Mouse (Mus musculus) hindbrain, embryonic 13.5 days (tissue): Measurements from ENCODE around the gene Aldh1b1. TPM values are rescaled to one million over a fixed set of nuclear protein-coding genes. Genes with fewer than 3 reads are reported as not detected.

Source experiments
- ATAC-seq: fragments of 200-750 bp; cut with Nextera tagmentation; 2 replicates; pipeline ENCODE4 v1.8.0; 2017; ENCODE audit warnings: moderate TSS enrichment; ENCODE audit not compliant: low FRiP score
- H3K27ac ChIP-seq: fragments of 300-500 bp; sonication (generic); 2 replicates; pipeline ENCODE4 v1.5.1; 2015; ENCODE audit warnings: inconsistent platforms, mild to moderate bottlenecking, moderate library complexity
- H3K27me3 ChIP-seq: fragments of 300-500 bp; sonication (generic); 2 replicates; pipeline ENCODE4 v1.6.1; 2015; ENCODE audit warnings: mild to moderate bottlenecking, inconsistent platforms
- H3K36me3 ChIP-seq: fragments of 300-500 bp; sonication (generic); 2 replicates; pipeline ENCODE4 v1.6.1; 2015; ENCODE audit warnings: mild to moderate bottlenecking, inconsistent platforms
- H3K4me1 ChIP-seq: fragments of 300-500 bp; sonication (generic); replicated peaks from 2 replicates; pipeline ENCODE4 v1.6.1; 2015; ENCODE audit warnings: inconsistent platforms
- H3K4me2 ChIP-seq: fragments of 300-500 bp; sonication (generic); 2 replicates; pipeline ENCODE4 v1.6.1; 2015; ENCODE audit warnings: inconsistent platforms, mild to moderate bottlenecking, moderate library complexity
- H3K4me3 ChIP-seq: fragments of 300-500 bp; sonication (generic); 2 replicates; pipeline ENCODE4 v1.5.1; 2015; ENCODE audit warnings: mild to moderate bottlenecking, inconsistent platforms
- H3K9ac ChIP-seq: fragments of 300-500 bp; sonication (generic); 2 replicates; pipeline ENCODE4 v1.6.1; 2015; ENCODE audit warnings: mild to moderate bottlenecking, inconsistent platforms
- H3K9me3 ChIP-seq: fragments of 300-500 bp; sonication (generic); 2 replicates; pipeline ENCODE4 v1.6.1; 2016; ENCODE audit warnings: inconsistent platforms
- whole genome bisulfite sequencing: fragments of 180-500 bp; shearing (Covaris S2); methylation state at CpG from one replicate; pipeline ENCODE4 v1.1.7; 2015; 5-methylcytosine and 5-hydroxymethylcytosine counted together
- polyA plus RNA-seq: library from polyadenylated mRNA; unstranded; fragments of >200 nt; fragmentation: Nextera tagmentation; extraction: Ambion mirVana; gene quantifications from 2 replicates; pipeline ENCODE4 v1.2.1, GENCODE M21; 2015

Aldh1b1 gene
- 17.7 and 18.0 TPM in 2 replicates for polyA plus RNA-seq

- peak within 1 kb of the TSS; percentile 70 for H3K27ac ChIP-seq
- H3K4me1 ChIP-seq = peaks cover 31% of the 10 kb centered on the region
- no peaks in the 10 kb centered on the region for H3K9me3 ChIP-seq
- peak within 1 kb of the TSS; percentile 52 for H3K4me3 ChIP-seq
- H3K27me3 ChIP-seq = no peaks in the 10 kb centered on the region
- H3K4me2 ChIP-seq = peak within 1 kb of the TSS; percentile 66
- WGBS = under 1% methylated on average over 26 of the region's 26 CpGs
- peak within 1 kb of the TSS; percentile 74 for H3K9ac ChIP-seq
- peak; percentile 79 for ATAC-seq
- peaks cover 15% of the 10 kb centered on the region for H3K36me3 ChIP-seq
Measured at GRCm38 (mm10) chr4:45798964-45799363, at the start of gene Aldh1b1. Aldh1b1 (plus strand) TSS chr4:45799022.

GRCm38 (mm10) chr4:45749449-45749848, 49.4 kb upstream of the Aldh1b1 start:
- no peak for ATAC-seq
- H3K4me2 ChIP-seq = no peak overlapping the region
- H3K4me3 ChIP-seq = no peak overlapping the region
- H3K36me3 ChIP-seq = no peaks in the 10 kb centered on the region
- 90% methylated on average over 10 of the region's 10 CpGs for WGBS
- no peak overlapping the region for H3K27ac ChIP-seq
- H3K9ac ChIP-seq = no peak overlapping the region
- no peaks in the 10 kb centered on the region for H3K9me3 ChIP-seq
- H3K4me1 ChIP-seq = peaks cover 14% of the 10 kb centered on the region
- peaks cover 10% of the 10 kb centered on the region; the same call in 1 of the 2 replicates for H3K27me3 ChIP-seq

GRCm38 (mm10) chr4:45750477-45750876, 48.3 kb upstream of the Aldh1b1 start:
- peaks cover 10% of the 10 kb centered on the region; the same call in 1 of the 2 replicates for H3K27me3 ChIP-seq
- H3K9ac ChIP-seq = no peak overlapping the region
- 87% methylated on average over 6 of the region's 6 CpGs for WGBS

GRCm38 (mm10) chr4:45753211-45753809, 45.5 kb upstream of the Aldh1b1 start:
- no peak overlapping the region for H3K4me3 ChIP-seq
- peak overlapping the region; percentile 44 for H3K27ac ChIP-seq
- H3K36me3 ChIP-seq = no peaks in the 10 kb centered on the region

More at GRCm38 (mm10) chr4:45750477-45750876, 48.3 kb upstream of the Aldh1b1 start:
- Histone ChIP-seq H3K36me3 (no peaks in the 10 kb centered on the region), H3K4me2 (no peak overlapping the region), H3K4me3 (no peak overlapping the region), H3K4me1 (peaks cover 22% of the 10 kb centered on the region), H3K27ac (no peak overlapping the region), H3K9me3 (no peaks in the 10 kb centered on the region)
- no peak for ATAC-seq

GRCm38 (mm10) chr4:45754171-45754570, 44.7 kb upstream of the Aldh1b1 start:
- Histone ChIP-seq H3K36me3 (no peaks in the 10 kb centered on the region), H3K9ac (no peak overlapping the region), H3K9me3 (no peaks in the 10 kb centered on the region), H3K27ac (peak overlapping the region; percentile 36), H3K4me1 (peaks cover 54% of the 10 kb centered on the region), H3K4me3 (no peak overlapping the region), H3K4me2 (no peak overlapping the region), H3K27me3 (peaks cover 6% of the 10 kb centered on the region; the same call in 1 of the 2 replicates)
- 72% methylated on average over 4 of the region's 4 CpGs for WGBS
- ATAC-seq = no peak

More at GRCm38 (mm10) chr4:45753211-45753809, 45.5 kb upstream of the Aldh1b1 start:
- Histone ChIP-seq H3K4me2 (no peak overlapping the region), H3K9ac (no peak overlapping the region), H3K27me3 (peaks cover 10% of the 10 kb centered on the region; the same call in 1 of the 2 replicates), H3K9me3 (no peaks in the 10 kb centered on the region), H3K4me1 (peaks cover 48% of the 10 kb centered on the region)
- no peak for ATAC-seq
- 54% methylated on average over 6 of the region's 6 CpGs for WGBS

DNA sequence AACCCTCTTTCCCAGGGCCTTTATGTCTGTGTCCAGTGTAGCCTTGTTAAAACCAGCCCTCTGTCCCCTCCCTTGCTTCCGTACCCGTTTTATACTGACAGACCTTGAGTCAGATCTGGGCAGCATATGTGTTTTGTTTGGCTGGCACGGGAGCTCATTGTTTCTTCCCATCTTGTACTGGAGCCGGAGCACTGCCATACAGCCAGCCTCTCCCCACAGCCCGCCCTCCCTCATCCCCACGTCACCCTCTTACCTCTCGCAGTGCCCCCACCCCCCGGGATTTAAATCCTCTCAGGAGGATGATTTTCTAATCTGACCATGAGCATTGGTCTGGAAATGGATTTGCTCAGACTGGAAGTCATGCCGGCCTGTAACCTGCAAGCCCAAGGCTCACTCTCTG, 43.7 kb upstream of the Aldh1b1 start:
- H3K4me3 ChIP-seq = no peak overlapping the region
- peaks cover 57% of the 10 kb centered on the region for H3K4me1 ChIP-seq
- H3K4me2 ChIP-seq = no peak overlapping the region
- H3K9me3 ChIP-seq = no peaks in the 10 kb centered on the region
- H3K9ac ChIP-seq = no peak overlapping the region
- peak overlapping the region; percentile 62 for H3K27ac ChIP-seq
- no peak for ATAC-seq
- H3K27me3 ChIP-seq = peaks cover 4% of the 10 kb centered on the region; the same call in 1 of the 2 replicates
- whole genome bisulfite sequencing = 54% methylated on average over 9 of the region's 9 CpGs
- H3K36me3 ChIP-seq = no peaks in the 10 kb centered on the region

GRCm38 (mm10) chr4:45755881-45756280, 42.9 kb upstream of the Aldh1b1 start:
- no peaks in the 10 kb centered on the region for H3K27me3 ChIP-seq
- WGBS = 58% methylated on average over 17 of the region's 17 CpGs
- peak overlapping the region; percentile 62 for H3K27ac ChIP-seq
- H3K9me3 ChIP-seq = no peaks in the 10 kb centered on the region
- no peak overlapping the region for H3K4me3 ChIP-seq
- H3K9ac ChIP-seq = 0 out of 2 replicates have a peak overlapping the region, but pooled peaks have one; percentile 46
- H3K4me1 ChIP-seq = peaks cover 57% of the 10 kb centered on the region
- no peaks in the 10 kb centered on the region for H3K36me3 ChIP-seq
- H3K4me2 ChIP-seq = no peak overlapping the region
- ATAC-seq = no peak

- Histone ChIP-seq H3K4me3 (no peak overlapping the region), H3K36me3 (no peaks in the 10 kb centered on the region), H3K27me3 (no peaks in the 10 kb centered on the region), H3K9ac (no peak overlapping the region), H3K27ac (0 out of 2 replicates have a peak overlapping the region, but pooled peaks have one; percentile 1), H3K4me1 (peaks cover 64% of the 10 kb centered on the region), H3K4me2 (no peak overlapping the region), H3K9me3 (no peaks in the 10 kb centered on the region)
- ATAC-seq = no peak
- 32% methylated on average over 5 of the region's 5 CpGs for WGBS
Measured at GRCm38 (mm10) chr4:45757941-45758340, 40.9 kb upstream of the Aldh1b1 start.

- H3K4me2 ChIP-seq = no peak overlapping the region
- no peak overlapping the region for H3K4me3 ChIP-seq
- H3K9ac ChIP-seq = no peak overlapping the region
- H3K4me1 ChIP-seq = peaks cover 66% of the 10 kb centered on the region
- no peaks in the 10 kb centered on the region for H3K9me3 ChIP-seq
- WGBS = 62% methylated on average over 8 of the region's 8 CpGs
- H3K36me3 ChIP-seq = no peaks in the 10 kb centered on the region
- no peaks in the 10 kb centered on the region for H3K27me3 ChIP-seq
- no peak for ATAC-seq
- H3K27ac ChIP-seq = no peak overlapping the region
Measured at GRCm38 (mm10) chr4:45759411-45759810, 39.4 kb upstream of the Aldh1b1 start.

GRCm38 (mm10) chr4:45762600-45762999, 36.2 kb upstream of the Aldh1b1 start:
- H3K36me3 ChIP-seq = no peaks in the 10 kb centered on the region
- H3K4me2 ChIP-seq = no peak overlapping the region
- no peak for ATAC-seq
- H3K4me1 ChIP-seq = peaks cover 68% of the 10 kb centered on the region
- peak overlapping the region; percentile 89 for H3K27ac ChIP-seq
- no peak overlapping the region for H3K4me3 ChIP-seq
- no peaks in the 10 kb centered on the region for H3K9me3 ChIP-seq
- H3K9ac ChIP-seq = no peak overlapping the region; the same call in 1 of the 2 replicates
- H3K27me3 ChIP-seq = no peaks in the 10 kb centered on the region
- 83% methylated on average over 4 of the region's 4 CpGs for WGBS

DNA sequence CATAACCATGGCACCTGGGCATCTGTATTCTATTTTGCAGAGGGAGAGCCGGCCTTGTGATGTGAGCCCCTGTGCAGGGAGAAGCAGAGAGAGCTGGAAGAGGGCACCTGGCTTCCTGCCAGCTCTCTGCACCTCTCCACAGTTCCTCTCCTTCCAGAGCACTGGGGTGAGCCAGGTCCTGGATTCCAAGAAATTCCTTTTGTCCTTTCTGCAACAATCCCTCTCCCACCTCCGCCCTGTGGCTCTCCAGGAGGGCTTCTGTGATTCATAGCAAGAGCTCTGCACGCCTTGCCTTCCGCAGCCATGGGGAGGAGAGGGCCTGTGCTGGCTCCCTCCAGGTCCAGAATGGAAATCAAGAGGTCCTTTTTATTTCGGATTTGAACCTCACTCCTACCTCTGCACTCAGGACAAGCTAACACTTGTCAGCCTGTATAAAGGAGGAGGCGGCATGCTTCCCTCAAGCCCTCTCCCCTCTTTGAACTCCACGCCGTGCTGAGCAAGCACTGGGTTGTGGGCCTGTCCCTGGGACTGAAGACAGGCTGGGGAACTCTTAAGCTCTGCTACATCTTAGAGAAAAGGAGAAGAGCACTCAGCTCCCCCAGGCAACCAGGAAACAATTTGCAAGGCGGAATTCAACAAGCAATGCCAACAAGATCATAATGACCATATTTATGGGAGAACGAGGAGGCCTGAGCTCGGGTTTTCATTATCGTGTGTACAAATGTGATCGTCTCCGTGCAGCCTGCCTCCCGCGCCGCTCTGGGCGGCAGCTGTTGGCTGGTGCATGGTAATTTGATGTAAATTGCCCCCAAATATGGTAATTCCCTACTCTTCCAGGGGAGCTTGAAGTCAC, 35.3 kb upstream of the Aldh1b1 start:
- H3K9me3 ChIP-seq = no peaks in the 10 kb centered on the region
- H3K9ac ChIP-seq = peak overlapping the region; percentile 43; the same call in 1 of the 2 replicates
- H3K4me2 ChIP-seq = peak overlapping the region; percentile 28
- WGBS = 4% methylated on average over 18 of the region's 18 CpGs
- no peak overlapping the region for H3K4me3 ChIP-seq
- peaks cover 6% of the 10 kb centered on the region for H3K27me3 ChIP-seq
- ATAC-seq = peak; percentile 65
- H3K27ac ChIP-seq = peak overlapping the region; percentile 89
- H3K36me3 ChIP-seq = no peaks in the 10 kb centered on the region
- H3K4me1 ChIP-seq = peaks cover 69% of the 10 kb centered on the region

DNA sequence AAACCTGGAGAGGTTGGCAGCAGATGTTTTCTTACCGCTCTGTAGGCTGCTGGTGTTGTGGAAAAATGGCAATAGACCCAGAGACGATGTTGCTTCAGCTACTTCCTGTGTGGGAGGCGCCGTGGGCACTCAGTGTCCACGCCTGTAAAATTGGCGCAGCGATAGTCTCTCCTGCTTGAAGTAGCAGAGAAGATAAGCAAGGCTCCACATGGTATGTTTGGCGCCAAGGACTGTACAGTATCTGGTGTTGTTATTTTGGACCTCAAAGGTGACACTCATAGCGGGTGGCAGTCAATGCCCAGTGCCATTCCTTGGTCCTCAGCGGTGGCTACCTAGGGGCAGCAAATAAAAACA, 34.7 kb upstream of the Aldh1b1 start:
- Histone ChIP-seq H3K27me3 (peaks cover 12% of the 10 kb centered on the region), H3K36me3 (no peaks in the 10 kb centered on the region), H3K9me3 (no peaks in the 10 kb centered on the region), H3K9ac (no peak overlapping the region), H3K4me3 (no peak overlapping the region), H3K4me1 (peaks cover 71% of the 10 kb centered on the region), H3K27ac (peak overlapping the region; percentile 89), H3K4me2 (peak overlapping the region; percentile 28)
- 9% methylated on average over 10 of the region's 10 CpGs for WGBS
- ATAC-seq = peak; percentile 8
